Mouse (Mus musculus) liver, embryonic 14.5 days (tissue): ENCODE results near the gene Zbtb21.

Experiments
- CTCF ChIP-seq: IDR thresholded peaks from 2 replicates; pipeline ENCODE4 v1.5.1; 2016; ENCODE audit warnings: antibody characterized with exemption, low read depth, control low read depth
- EP300 ChIP-seq: IDR thresholded peaks from 2 replicates; pipeline ENCODE4 v1.6.1; 2016; ENCODE audit warnings: antibody characterized with exemption, low read depth

DNA sequence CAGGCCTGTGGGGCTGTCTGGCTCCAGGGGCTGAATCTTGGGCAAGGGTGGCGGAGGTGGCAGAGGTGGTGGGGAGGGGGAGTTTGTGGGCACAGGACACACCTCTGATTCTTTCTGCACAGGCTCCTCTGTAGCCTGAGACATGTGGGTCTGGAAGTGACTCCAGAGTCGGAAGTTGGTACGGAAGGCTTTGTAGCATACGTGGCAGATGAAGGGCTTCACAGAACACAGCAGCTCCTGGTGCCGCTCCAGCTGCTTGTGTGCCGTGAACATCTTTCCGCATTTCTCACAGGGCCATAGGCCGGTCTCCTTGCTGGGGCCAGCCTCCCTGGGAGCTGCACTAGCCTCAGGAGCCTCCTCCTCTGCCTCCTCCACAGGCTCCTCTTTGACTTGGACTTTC, 12.4 kb downstream of the Zbtb21 start:
- no peak for TF ChIP-seq EP300
- no peak for TF ChIP-seq CTCF
